Mouse (Mus musculus): ENCODE results near the gene Sv2a. TPM values are rescaled to one million over a fixed set of nuclear protein-coding genes. Genes with fewer than 3 reads are reported as not detected.
A peak's percentile ranks its signal among the peaks of the same experiment; 100 is the strongest.

Gene Sv2a
- total and polyA plus RNA-seq, 3 experiments: 3.4 to 5.4 (median 4.5) TPM

GRCm38 (mm10) chr3:96161869-96162840, 18.8 kb upstream of the Sv2a start, which contains the start of gene Mtmr11:
Gene Mtmr11 (plus strand): TSS chr3:96162004.
- Histone ChIP-seq H3K27ac (peak within 1 kb of the TSS; percentile 76), H3K9ac (ENCODE audit: low read depth, low read length) (peak within 1 kb of the TSS; percentile 76), H3K36me3 (ENCODE audit: control insufficient read depth, insufficient read depth, low read length) (peaks cover 5% of the 10 kb centered on the region), H3K79me2 (replicated peaks; ENCODE audit: control insufficient read depth, insufficient read depth, low read length) (no peaks in the 10 kb centered on the region), H3K27me3 (ENCODE audit: control insufficient read depth, insufficient read depth, low read length) (no peaks in the 10 kb centered on the region), H3K4me3 (peak within 1 kb of the TSS; percentile 48), H3K4me1 (ENCODE audit: control insufficient read depth, insufficient read depth, low read length) (peaks cover 14% of the 10 kb centered on the region)
- peak; percentile 41 to 57 for DNase-seq
- 9% methylated on average over 16 of the region's 16 CpGs for WGBS
- intact Hi-C loops (cut with DNase I): no loop called here
- TF ChIP-seq CTCF (IDR thresholded peaks at IDR 0.05) (no peak), POLR2A (IDR thresholded peaks at IDR 0.05; ENCODE audit: insufficient read depth, low read depth, low read length) (0 out of 2 replicates have a peak, but pooled peaks have one; percentile 24), EP300 (IDR thresholded peaks at IDR 0.05; ENCODE audit: insufficient read depth, low read depth, low read length) (no peak)

- intact Hi-C loops (cut with DNase I): no loop called here
- H3K4me3 ChIP-seq: no peak overlapping the region; the same call in 1 of the 2 replicates
- H3K36me3 ChIP-seq (ENCODE audit: control insufficient read depth, insufficient read depth, low read length): peaks cover 5% of the 10 kb centered on the region
Observed at GRCm38 (mm10) chr3:96163040-96163439, 17.9 kb upstream of the Sv2a start.

GRCm38 (mm10) chr3:96168466-96169158, 12.3 kb upstream of the Sv2a start:
- TF ChIP-seq EP300 (IDR thresholded peaks at IDR 0.05; ENCODE audit: insufficient read depth, low read depth, low read length) (peak; percentile 53; the same call in 1 of the 2 replicates), CTCF (IDR thresholded peaks at IDR 0.05) (no peak), POLR2A (IDR thresholded peaks at IDR 0.05; ENCODE audit: insufficient read depth, low read depth, low read length) (no peak; the same call in 1 of the 2 replicates)
- Histone ChIP-seq H3K27me3 (ENCODE audit: control insufficient read depth, insufficient read depth, low read length) (no peaks in the 10 kb centered on the region), H3K36me3 (ENCODE audit: control insufficient read depth, insufficient read depth, low read length) (peaks cover 4% of the 10 kb centered on the region; the same call in 1 of the 2 replicates), H3K9ac (ENCODE audit: low read depth, low read length) (no peak overlapping the region), H3K27ac (peak overlapping the region; percentile 69), H3K4me1 (ENCODE audit: control insufficient read depth, insufficient read depth, low read length) (peaks cover 9% of the 10 kb centered on the region), H3K79me2 (replicated peaks; ENCODE audit: control insufficient read depth, insufficient read depth, low read length) (no peaks in the 10 kb centered on the region; the same call in 1 of the 2 replicates), H3K4me3 (peak overlapping the region; percentile 26)
- peak in 1 of 2 experiments; percentile 37 for DNase-seq
- 36% methylated on average over 12 of the region's 12 CpGs for WGBS
- intact Hi-C loops (cut with DNase I): no loop called here

More at GRCm38 (mm10) chr3:96163040-96163439, 17.9 kb upstream of the Sv2a start:
- TF ChIP-seq EP300 (IDR thresholded peaks at IDR 0.05; ENCODE audit: insufficient read depth, low read depth, low read length) (no peak), CTCF (IDR thresholded peaks at IDR 0.05) (no peak), POLR2A (IDR thresholded peaks at IDR 0.05; ENCODE audit: insufficient read depth, low read depth, low read length) (no peak)
- peaks cover 15% of the 10 kb centered on the region for H3K4me1 ChIP-seq (ENCODE audit: control insufficient read depth, insufficient read depth, low read length)
- H3K79me2 ChIP-seq (replicated peaks; ENCODE audit: control insufficient read depth, insufficient read depth, low read length): no peaks in the 10 kb centered on the region
- no peak overlapping the region for H3K27ac ChIP-seq
- H3K9ac ChIP-seq (ENCODE audit: low read depth, low read length): no peak overlapping the region
- H3K27me3 ChIP-seq (ENCODE audit: control insufficient read depth, insufficient read depth, low read length): no peaks in the 10 kb centered on the region
- WGBS: 95% methylated on average over 6 of the region's 6 CpGs
- DNase-seq: no peak

GRCm38 (mm10) chr3:96170276-96170675, 10.7 kb upstream of the Sv2a start:
- intact Hi-C loops (cut with DNase I): no loop called here
- no peak for DNase-seq
- Histone ChIP-seq H3K27me3 (ENCODE audit: control insufficient read depth, insufficient read depth, low read length) (no peaks in the 10 kb centered on the region), H3K4me1 (ENCODE audit: control insufficient read depth, insufficient read depth, low read length) (peaks cover 9% of the 10 kb centered on the region), H3K79me2 (replicated peaks; ENCODE audit: control insufficient read depth, insufficient read depth, low read length) (no peaks in the 10 kb centered on the region; the same call in 1 of the 2 replicates), H3K36me3 (ENCODE audit: control insufficient read depth, insufficient read depth, low read length) (peaks cover 11% of the 10 kb centered on the region), H3K27ac (peak overlapping the region; percentile 96), H3K9ac (ENCODE audit: low read depth, low read length) (no peak overlapping the region), H3K4me3 (no peak overlapping the region)
- WGBS: 82% methylated on average over 4 of the region's 4 CpGs
- TF ChIP-seq EP300 (IDR thresholded peaks at IDR 0.05; ENCODE audit: insufficient read depth, low read depth, low read length): no peak
- no peak for TF ChIP-seq POLR2A (IDR thresholded peaks at IDR 0.05; ENCODE audit: insufficient read depth, low read depth, low read length)
- no peak for TF ChIP-seq CTCF (IDR thresholded peaks at IDR 0.05)

- H3K79me2 ChIP-seq (replicated peaks; ENCODE audit: control insufficient read depth, insufficient read depth, low read length): no peaks in the 10 kb centered on the region; the same call in 1 of the 2 replicates
- H3K27me3 ChIP-seq (ENCODE audit: control insufficient read depth, insufficient read depth, low read length): no peaks in the 10 kb centered on the region
- WGBS: 39% methylated on average over 10 of the region's 10 CpGs
- H3K36me3 ChIP-seq (ENCODE audit: control insufficient read depth, insufficient read depth, low read length): peaks cover 12% of the 10 kb centered on the region
- H3K4me1 ChIP-seq (ENCODE audit: control insufficient read depth, insufficient read depth, low read length): peaks cover 9% of the 10 kb centered on the region
- no peak for DNase-seq
- intact Hi-C loops (cut with DNase I): no loop called here
- H3K9ac ChIP-seq (ENCODE audit: low read depth, low read length): peak overlapping the region; percentile 91; the same call in 1 of the 2 replicates
- peak overlapping the region; percentile 96 for H3K4me3 ChIP-seq
- no peak for TF ChIP-seq POLR2A (IDR thresholded peaks at IDR 0.05; ENCODE audit: insufficient read depth, low read depth, low read length)
- TF ChIP-seq CTCF (IDR thresholded peaks at IDR 0.05): no peak
- TF ChIP-seq EP300 (IDR thresholded peaks at IDR 0.05; ENCODE audit: insufficient read depth, low read depth, low read length): no peak
- peak overlapping the region; percentile 96 for H3K27ac ChIP-seq
Observed at GRCm38 (mm10) chr3:96170976-96171545, 9.9 kb upstream of the Sv2a start.

Data from heart, adult 2 months (tissue).